Mouse (Mus musculus) left cerebral cortex, adult 2 months (tissue): ENCODE measurements at regions not wholly inside any gene's neighbourhood (a gene's known extent, or its start where the extent isn't known, plus 50 kb on each side); places are given as distances from the start of the nearest gene placed in this dataset.

Experiments used
- DNase-seq, 2 experiments: peaks; one replicate each; pipeline ENCODE4 v3.0.0; 2021 to 2022; ENCODE audit warnings: low spot score in 2 of 2, mixed read lengths in 1 of 2; ENCODE audit errors: extremely low spot score in 1 of 2
- H3K27ac ChIP-seq: fragments of 200-600 bp; 2 replicates; pipeline ENCODE4 v1.8.1; 2022
- H3K4me3 ChIP-seq: fragments of 200-600 bp; 2 replicates; pipeline ENCODE4 v1.8.1; 2022
- CTCF ChIP-seq: fragments of 200-600 bp; IDR thresholded peaks from 2 replicates; pipeline ENCODE4 v1.8.1; 2022; ENCODE audit warnings: antibody characterized with exemption, mild to moderate bottlenecking, moderate library complexity
- intact Hi-C: fragments of 180-260 bp; cut with DNase I; formaldehyde crosslinking; loops from one replicate; pipeline ENCODE4 v1.15.1; 2025

- H3K4me3 ChIP-seq = no peak overlapping the region
- no peak for DNase-seq
- TF ChIP-seq CTCF = no peak
- H3K27ac ChIP-seq = no peak overlapping the region
- intact Hi-C loops = no loop called here
These were observed 1340.9 kb upstream of the Adgrl3 start for GRCm38 (mm10) chr5:79679051-79679450.

- H3K27ac ChIP-seq = no peak overlapping the region
- H3K4me3 ChIP-seq = no peak overlapping the region
- no peak for DNase-seq
- TF ChIP-seq CTCF = no peak
- intact Hi-C loops = no loop called here
These were observed 1339.6 kb upstream of the Adgrl3 start for GRCm38 (mm10) chr5:79680321-79680720.

GRCm38 (mm10) chr5:79706631-79707030 is 1313.3 kb upstream of the Adgrl3 start:
- intact Hi-C loops = no loop called here
- Histone ChIP-seq H3K27ac (no peak overlapping the region), H3K4me3 (no peak overlapping the region)
- TF ChIP-seq CTCF = no peak
- DNase-seq = peak in 1 of 2 experiments; percentile 18

- DNase-seq = no peak
- no peak for TF ChIP-seq CTCF
- intact Hi-C loops = no loop called here
- H3K4me3 ChIP-seq = no peak overlapping the region
- no peak overlapping the region for H3K27ac ChIP-seq
These were observed 1285.1 kb upstream of the Adgrl3 start for GRCm38 (mm10) chr5:79734885-79735284.

GRCm38 (mm10) chr5:79784391-79784790 is 1235.5 kb upstream of the Adgrl3 start:
- intact Hi-C loops = no loop called here
- DNase-seq = no peak
- H3K27ac ChIP-seq = no peak overlapping the region
- no peak for TF ChIP-seq CTCF
- no peak overlapping the region for H3K4me3 ChIP-seq

GRCm38 (mm10) chr5:79826531-79826930 is 1193.4 kb upstream of the Adgrl3 start:
- Histone ChIP-seq H3K27ac (no peak overlapping the region), H3K4me3 (no peak overlapping the region)
- DNase-seq = no peak
- no peak for TF ChIP-seq CTCF
- intact Hi-C loops = no loop called here

- DNase-seq = no peak
- no peak overlapping the region for H3K4me3 ChIP-seq
- TF ChIP-seq CTCF = no peak
- intact Hi-C loops = no loop called here
- no peak overlapping the region for H3K27ac ChIP-seq
These were observed 1173.5 kb upstream of the Adgrl3 start for GRCm38 (mm10) chr5:79846456-79846855.

- Histone ChIP-seq H3K4me3 (no peak overlapping the region), H3K27ac (no peak overlapping the region)
- DNase-seq = no peak
- no peak for TF ChIP-seq CTCF
- intact Hi-C loops = no loop called here
These were observed 1164.1 kb upstream of the Adgrl3 start for GRCm38 (mm10) chr5:79855866-79856265.

GRCm38 (mm10) chr5:79900713-79901112 is 1119.2 kb upstream of the Adgrl3 start:
- no peak overlapping the region for H3K4me3 ChIP-seq
- DNase-seq = no peak
- no peak overlapping the region for H3K27ac ChIP-seq
- no peak for TF ChIP-seq CTCF
- intact Hi-C loops = no loop called here

GRCm38 (mm10) chr5:79905341-79905740 is 1114.6 kb upstream of the Adgrl3 start:
- no peak for TF ChIP-seq CTCF
- Histone ChIP-seq H3K27ac (no peak overlapping the region), H3K4me3 (no peak overlapping the region)
- DNase-seq = no peak
- intact Hi-C loops = no loop called here
